Mouse (Mus musculus): ENCODE measurements at regions not wholly inside any gene's neighbourhood (a gene's known extent, or its start where the extent isn't known, plus 50 kb on each side); places are given as distances from the start of the nearest gene placed in this dataset.

GRCm38 (mm10) chr8:89914076-89914475 lies 434.1 kb downstream of the Tox3 start:
- H3K36me3 ChIP-seq (ENCODE audit: control insufficient read depth, insufficient read depth): no peaks in the 10 kb centered on the region
- 89% methylated on average over 6 of the region's 6 CpGs for WGBS
- no peak overlapping the region for H3K4me3 ChIP-seq (ENCODE audit: low read length)
- H3K4me1 ChIP-seq (ENCODE audit: control insufficient read depth, insufficient read depth, low read length): no peaks in the 10 kb centered on the region
- no peak overlapping the region for H3K9ac ChIP-seq (ENCODE audit: low read length)
- no peaks in the 10 kb centered on the region for H3K27me3 ChIP-seq (ENCODE audit: control insufficient read depth, insufficient read depth, low read length)
- ATAC-seq (replicated peaks; ENCODE audit: extremely low read depth, insufficient read depth, low FRiP score): no peak
- no peak overlapping the region for H3K27ac ChIP-seq (ENCODE audit: low read length)
- no peaks in the 10 kb centered on the region for H3K9me3 ChIP-seq (replicated peaks; ENCODE audit: control insufficient read depth, low read length)
- H3K4me2 ChIP-seq (ENCODE audit: low read depth, low read length): no peak overlapping the region

GRCm38 (mm10) chr8:89906200-89906599 lies 441.9 kb downstream of the Tox3 start:
- Histone ChIP-seq H3K36me3 (ENCODE audit: control insufficient read depth, insufficient read depth) (no peaks in the 10 kb centered on the region), H3K9ac (ENCODE audit: low read length) (no peak overlapping the region), H3K27me3 (ENCODE audit: control insufficient read depth, insufficient read depth, low read length) (no peaks in the 10 kb centered on the region), H3K27ac (ENCODE audit: low read length) (no peak overlapping the region), H3K4me3 (ENCODE audit: low read length) (no peak overlapping the region), H3K4me1 (ENCODE audit: control insufficient read depth, insufficient read depth, low read length) (no peaks in the 10 kb centered on the region), H3K9me3 (replicated peaks; ENCODE audit: control insufficient read depth, low read length) (no peaks in the 10 kb centered on the region), H3K4me2 (ENCODE audit: low read depth, low read length) (no peak overlapping the region)
- no peak for ATAC-seq (replicated peaks; ENCODE audit: extremely low read depth, insufficient read depth, low FRiP score)
- 70% methylated on average over 6 of the region's 6 CpGs for WGBS

- 71% methylated on average over 3 of the region's 3 CpGs for WGBS
- no peaks in the 10 kb centered on the region for H3K36me3 ChIP-seq (ENCODE audit: control insufficient read depth, insufficient read depth)
- ATAC-seq (replicated peaks; ENCODE audit: extremely low read depth, insufficient read depth, low FRiP score): no peak
- H3K9ac ChIP-seq (ENCODE audit: low read length): no peak overlapping the region
- H3K4me1 ChIP-seq (ENCODE audit: control insufficient read depth, insufficient read depth, low read length): no peaks in the 10 kb centered on the region
- H3K27me3 ChIP-seq (ENCODE audit: control insufficient read depth, insufficient read depth, low read length): no peaks in the 10 kb centered on the region
- no peak overlapping the region for H3K4me3 ChIP-seq (ENCODE audit: low read length)
- no peak overlapping the region for H3K27ac ChIP-seq (ENCODE audit: low read length)
- H3K4me2 ChIP-seq (ENCODE audit: low read depth, low read length): no peak overlapping the region
- no peaks in the 10 kb centered on the region for H3K9me3 ChIP-seq (replicated peaks; ENCODE audit: control insufficient read depth, low read length)
Measured at GRCm38 (mm10) chr8:89905588-89905987, 442.6 kb downstream of the Tox3 start.

- no peak overlapping the region for H3K4me2 ChIP-seq (ENCODE audit: low read depth, low read length)
- no peaks in the 10 kb centered on the region for H3K36me3 ChIP-seq (ENCODE audit: control insufficient read depth, insufficient read depth)
- no peaks in the 10 kb centered on the region for H3K4me1 ChIP-seq (ENCODE audit: control insufficient read depth, insufficient read depth, low read length)
- H3K9ac ChIP-seq (ENCODE audit: low read length): no peak overlapping the region
- ATAC-seq (replicated peaks; ENCODE audit: extremely low read depth, insufficient read depth, low FRiP score): no peak
- no peaks in the 10 kb centered on the region for H3K27me3 ChIP-seq (ENCODE audit: control insufficient read depth, insufficient read depth, low read length)
- 74% methylated on average over 1 of the region's 1 CpGs for WGBS
- no peak overlapping the region for H3K4me3 ChIP-seq (ENCODE audit: low read length)
- H3K27ac ChIP-seq (ENCODE audit: low read length): no peak overlapping the region
- H3K9me3 ChIP-seq (replicated peaks; ENCODE audit: control insufficient read depth, low read length): no peaks in the 10 kb centered on the region
Measured at GRCm38 (mm10) chr8:89903346-89903745, 444.8 kb downstream of the Tox3 start.

- WGBS: 80% methylated on average over 5 of the region's 5 CpGs
- H3K4me2 ChIP-seq (ENCODE audit: low read depth, low read length): no peak overlapping the region
- no peaks in the 10 kb centered on the region for H3K4me1 ChIP-seq (ENCODE audit: control insufficient read depth, insufficient read depth, low read length)
- no peak overlapping the region for H3K27ac ChIP-seq (ENCODE audit: low read length)
- no peak overlapping the region for H3K9ac ChIP-seq (ENCODE audit: low read length)
- ATAC-seq (replicated peaks; ENCODE audit: extremely low read depth, insufficient read depth, low FRiP score): no peak
- no peaks in the 10 kb centered on the region for H3K36me3 ChIP-seq (ENCODE audit: control insufficient read depth, insufficient read depth)
- H3K4me3 ChIP-seq (ENCODE audit: low read length): no peak overlapping the region
- H3K27me3 ChIP-seq (ENCODE audit: control insufficient read depth, insufficient read depth, low read length): no peaks in the 10 kb centered on the region
- no peaks in the 10 kb centered on the region for H3K9me3 ChIP-seq (replicated peaks; ENCODE audit: control insufficient read depth, low read length)
Measured at GRCm38 (mm10) chr8:89872768-89873167, 475.4 kb downstream of the Tox3 start.

- Histone ChIP-seq H3K36me3 (ENCODE audit: control insufficient read depth, insufficient read depth) (no peaks in the 10 kb centered on the region), H3K9me3 (replicated peaks; ENCODE audit: control insufficient read depth, low read length) (no peaks in the 10 kb centered on the region), H3K27me3 (ENCODE audit: control insufficient read depth, insufficient read depth, low read length) (no peaks in the 10 kb centered on the region), H3K4me2 (ENCODE audit: low read depth, low read length) (no peak overlapping the region), H3K4me3 (ENCODE audit: low read length) (no peak overlapping the region), H3K9ac (ENCODE audit: low read length) (no peak overlapping the region), H3K4me1 (ENCODE audit: control insufficient read depth, insufficient read depth, low read length) (no peaks in the 10 kb centered on the region), H3K27ac (ENCODE audit: low read length) (no peak overlapping the region)
- ATAC-seq (replicated peaks; ENCODE audit: extremely low read depth, insufficient read depth, low FRiP score): no peak
- 67% methylated on average over 5 of the region's 5 CpGs for WGBS
Measured at GRCm38 (mm10) chr8:89871966-89872365, 476.2 kb downstream of the Tox3 start.

GRCm38 (mm10) chr8:89859813-89860212 lies 488.3 kb downstream of the Tox3 start:
- ATAC-seq (replicated peaks; ENCODE audit: extremely low read depth, insufficient read depth, low FRiP score): no peak
- no peaks in the 10 kb centered on the region for H3K27me3 ChIP-seq (ENCODE audit: control insufficient read depth, insufficient read depth, low read length)
- H3K36me3 ChIP-seq (ENCODE audit: control insufficient read depth, insufficient read depth): no peaks in the 10 kb centered on the region
- no peak overlapping the region for H3K4me3 ChIP-seq (ENCODE audit: low read length)
- H3K27ac ChIP-seq (ENCODE audit: low read length): no peak overlapping the region
- H3K4me1 ChIP-seq (ENCODE audit: control insufficient read depth, insufficient read depth, low read length): no peaks in the 10 kb centered on the region
- no peaks in the 10 kb centered on the region for H3K9me3 ChIP-seq (replicated peaks; ENCODE audit: control insufficient read depth, low read length)
- no peak overlapping the region for H3K9ac ChIP-seq (ENCODE audit: low read length)
- 85% methylated on average over 3 of the region's 3 CpGs for WGBS
- no peak overlapping the region for H3K4me2 ChIP-seq (ENCODE audit: low read depth, low read length)

- Histone ChIP-seq H3K36me3 (ENCODE audit: control insufficient read depth, insufficient read depth) (no peaks in the 10 kb centered on the region), H3K4me2 (ENCODE audit: low read depth, low read length) (no peak overlapping the region), H3K4me3 (ENCODE audit: low read length) (no peak overlapping the region), H3K9me3 (replicated peaks; ENCODE audit: control insufficient read depth, low read length) (no peaks in the 10 kb centered on the region), H3K27me3 (ENCODE audit: control insufficient read depth, insufficient read depth, low read length) (no peaks in the 10 kb centered on the region), H3K4me1 (ENCODE audit: control insufficient read depth, insufficient read depth, low read length) (0 out of 2 replicates have a peak, but pooled peaks cover 2% of the 10 kb centered on the region), H3K27ac (ENCODE audit: low read length) (no peak overlapping the region), H3K9ac (ENCODE audit: low read length) (no peak overlapping the region)
- 79% methylated on average over 7 of the region's 7 CpGs for WGBS
- ATAC-seq (replicated peaks; ENCODE audit: extremely low read depth, insufficient read depth, low FRiP score): no peak
Measured at GRCm38 (mm10) chr8:89858706-89859385, 489.3 kb downstream of the Tox3 start.

GRCm38 (mm10) chr8:89855556-89855955 lies 492.6 kb downstream of the Tox3 start:
- Histone ChIP-seq H3K4me3 (ENCODE audit: low read length) (no peak overlapping the region), H3K9ac (ENCODE audit: low read length) (no peak overlapping the region), H3K27ac (ENCODE audit: low read length) (no peak overlapping the region), H3K27me3 (ENCODE audit: control insufficient read depth, insufficient read depth, low read length) (no peaks in the 10 kb centered on the region), H3K4me1 (ENCODE audit: control insufficient read depth, insufficient read depth, low read length) (0 out of 2 replicates have a peak, but pooled peaks cover 2% of the 10 kb centered on the region), H3K9me3 (replicated peaks; ENCODE audit: control insufficient read depth, low read length) (no peaks in the 10 kb centered on the region), H3K4me2 (ENCODE audit: low read depth, low read length) (no peak overlapping the region), H3K36me3 (ENCODE audit: control insufficient read depth, insufficient read depth) (no peaks in the 10 kb centered on the region)
- 90% methylated on average over 5 of the region's 5 CpGs for WGBS
- no peak for ATAC-seq (replicated peaks; ENCODE audit: extremely low read depth, insufficient read depth, low FRiP score)
